Mouse (Mus musculus) liver, adult 2 months (tissue): ENCODE measurements at regions not wholly inside any gene's neighbourhood (a gene's known extent, or its start where the extent isn't known, plus 50 kb on each side); places are given as distances from the start of the nearest gene placed in this dataset.

Experiments used
- CTCF ChIP-seq: fragments of 200-500 bp; IDR thresholded peaks from 2 replicates; pipeline ENCODE4 v1.5.1; 2011; ENCODE audit warnings: low read depth, low read length, control low read depth
- POLR2A ChIP-seq: fragments of 200-500 bp; IDR thresholded peaks from 2 replicates; pipeline ENCODE4 v1.6.1; 2011; ENCODE audit warnings: low read length, control low read depth; ENCODE audit not compliant: insufficient read depth; ENCODE audit errors: extremely low read depth

- TF ChIP-seq POLR2A: no peak
- no peak for TF ChIP-seq CTCF
Observed at GRCm38 (mm10) chr19:59579676-59580075, 121.5 kb downstream of the Emx2 start.
